Mouse (Mus musculus) stomach, embryonic 15.5 days (tissue): Measurements from ENCODE around the gene Exoc2. TPM values are rescaled to one million over a fixed set of nuclear protein-coding genes. Genes with fewer than 3 reads are reported as not detected.

Source experiments
- polyA plus RNA-seq: library from polyadenylated mRNA; unstranded; fragments of >200 nt; fragmentation: Nextera tagmentation; extraction: Ambion mirVana; gene quantifications from 2 replicates; pipeline ENCODE4 v1.2.1, GENCODE M21; 2015

The Exoc2 gene
- polyA plus RNA-seq, 1 experiment from 2014 or later = 26.6 TPM

Other genes starting within 250 kb of the Exoc2 start
- 0.06 and 0.09 TPM in 2 replicates for gene Irf4, start 224.9 kb downstream of the Exoc2 start, polyA plus RNA-seq
- gene Hus1b, start 26.3 kb downstream of the Exoc2 start, polyA plus RNA-seq = 0.10 TPM in 1 of 2 replicates, not detected in the other
- 0.08 and 0.19 TPM in 2 replicates for gene Gm5447, start 111 bp upstream of the Exoc2 start, polyA plus RNA-seq